ENCODE assay signal across 14 mouse cellular contexts in genomic region chr6:145069397-145069796, GRCm38 (mm10). TPM values are rescaled to one million over a fixed set of nuclear protein-coding genes. Genes with fewer than 3 reads are reported as not detected.
"Had no signal": no experiment of that assay in that cellular context is flagged by ENCODE, and none has a peak within 500 bp of the region (broad histone marks: within the 10 kb centered on the region; RNA-seq: fewer than 3 reads in every experiment).

No protein-coding gene starts in this region.

- H3K27ac ChIP-seq: kidney, embryonic 15.5 days; limb, embryonic 10.5 days; limb, embryonic 13.5 days; liver, embryonic 15.5 days; macrophage; stomach, postnatal 0 days had no signal

- DNase-seq: kidney, adult 8-10 months; kidney, postnatal 10 days; kidney, postnatal 36 days; lung, adult 2 months; midbrain, embryonic 14.5 days; thymus, adult 2 months; thymus, postnatal 14 days; thymus, postnatal 4 days had no signal

- H3K4me1 ChIP-seq: kidney, embryonic 15.5 days; liver, embryonic 15.5 days had no signal

- H3K9ac ChIP-seq: kidney, embryonic 15.5 days; limb, embryonic 13.5 days; liver, embryonic 15.5 days had no signal

- H3K4me3 ChIP-seq: kidney, embryonic 15.5 days; limb, embryonic 10.5 days; limb, embryonic 13.5 days; liver, embryonic 15.5 days had no signal

- H3K9me3 ChIP-seq: kidney, embryonic 15.5 days; limb, embryonic 10.5 days; limb, embryonic 13.5 days; liver, embryonic 15.5 days had no signal

- H3K36me3 ChIP-seq: kidney, embryonic 15.5 days; limb, embryonic 13.5 days; liver, embryonic 15.5 days had no signal

RNA-seq across cellular contexts. Expression of gene Bcat1, which starts 6.6 kb away (rescaled TPM):
- polyA plus RNA-seq: macrophage had no signal
